Mouse (Mus musculus): ENCODE measurements around the gene Zfp362.

DNA sequence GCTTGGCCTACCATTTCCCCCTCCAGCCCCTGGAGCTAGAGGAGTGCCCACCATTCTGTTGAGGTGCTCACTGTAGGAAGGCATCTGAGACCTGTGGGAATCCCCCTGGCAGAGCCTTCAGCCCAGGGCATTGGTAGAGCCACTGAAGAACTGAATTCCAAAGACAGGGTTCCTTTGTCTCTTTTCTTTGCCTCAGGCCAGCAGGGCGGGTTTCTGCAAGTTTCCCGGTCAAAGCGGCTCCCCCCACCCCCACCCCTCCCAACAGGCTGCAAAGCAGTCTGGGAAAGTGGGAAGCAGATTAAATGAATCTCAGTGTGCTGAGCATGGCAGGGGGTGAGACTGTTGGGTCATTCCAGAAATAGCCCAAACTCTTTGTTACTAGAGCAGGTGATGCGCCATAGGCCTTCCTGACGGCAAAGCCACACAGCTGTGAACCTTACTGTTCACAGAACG lies 68.7 kb downstream of the Zfp362 start:
- TF ChIP-seq CTCF (IDR thresholded peaks at IDR 0.05) (no peak), EP300 (IDR thresholded peaks at IDR 0.05) (no peak)
